Mouse (Mus musculus): ENCODE measurements around the gene Dclk2. TPM values are rescaled to one million over a fixed set of nuclear protein-coding genes. Genes with fewer than 3 reads are reported as not detected.

Gene Dclk2
- polyA plus RNA-seq, 1 experiment = 20.7 TPM

GRCm38 (mm10) chr3:86784051-86784450, 136.6 kb downstream of the Dclk2 start:
- no peak overlapping the region for H3K27ac ChIP-seq (ENCODE audit: insufficient read depth, low read length)
- H3K4me3 ChIP-seq (ENCODE audit: low read depth, low read length) = no peak overlapping the region
- TF ChIP-seq CTCF (IDR thresholded peaks at IDR 0.05; ENCODE audit: low read depth, low read length) = no peak
- TF ChIP-seq EP300 (IDR thresholded peaks at IDR 0.05; ENCODE audit: insufficient read depth, low read depth, low read length) = no peak
- no peak for TF ChIP-seq POLR2A (IDR thresholded peaks at IDR 0.05; ENCODE audit: insufficient read depth, low read length)
- no peaks in the 10 kb centered on the region for H3K9me3 ChIP-seq (replicated peaks; ENCODE audit: control insufficient read depth, insufficient read depth, low read length, poor library complexity, severe bottlenecking)
- no peaks in the 10 kb centered on the region for H3K36me3 ChIP-seq (ENCODE audit: control insufficient read depth, insufficient read depth, low read length, poor library complexity, severe bottlenecking)
- H3K9ac ChIP-seq (ENCODE audit: low read depth, poor library complexity, severe bottlenecking) = no peak overlapping the region
- no peaks in the 10 kb centered on the region for H3K4me1 ChIP-seq (ENCODE audit: control insufficient read depth, insufficient read depth, low read length)
- H3K27me3 ChIP-seq (ENCODE audit: control insufficient read depth, insufficient read depth, low read length, poor library complexity, severe bottlenecking) = no peaks in the 10 kb centered on the region

- H3K27me3 ChIP-seq (ENCODE audit: control insufficient read depth, insufficient read depth, low read length, poor library complexity, severe bottlenecking) = no peaks in the 10 kb centered on the region
- H3K9me3 ChIP-seq (replicated peaks; ENCODE audit: control insufficient read depth, insufficient read depth, low read length, poor library complexity, severe bottlenecking) = no peaks in the 10 kb centered on the region
- no peak overlapping the region for H3K4me3 ChIP-seq (ENCODE audit: low read depth, low read length)
- no peaks in the 10 kb centered on the region for H3K36me3 ChIP-seq (ENCODE audit: control insufficient read depth, insufficient read depth, low read length, poor library complexity, severe bottlenecking)
- H3K4me1 ChIP-seq (ENCODE audit: control insufficient read depth, insufficient read depth, low read length) = no peaks in the 10 kb centered on the region
- no peak overlapping the region for H3K27ac ChIP-seq (ENCODE audit: insufficient read depth, low read length)
- no peak for TF ChIP-seq POLR2A (IDR thresholded peaks at IDR 0.05; ENCODE audit: insufficient read depth, low read length)
- TF ChIP-seq CTCF (IDR thresholded peaks at IDR 0.05; ENCODE audit: low read depth, low read length) = peak; percentile 51
- TF ChIP-seq EP300 (IDR thresholded peaks at IDR 0.05; ENCODE audit: insufficient read depth, low read depth, low read length) = no peak
- H3K9ac ChIP-seq (ENCODE audit: low read depth, poor library complexity, severe bottlenecking) = no peak overlapping the region
Observed at GRCm38 (mm10) chr3:86779704-86780103, 140.9 kb downstream of the Dclk2 start.

- Histone ChIP-seq H3K9ac (ENCODE audit: low read depth, poor library complexity, severe bottlenecking) (no peak overlapping the region), H3K27ac (ENCODE audit: insufficient read depth, low read length) (no peak overlapping the region)
- TF ChIP-seq POLR2A (IDR thresholded peaks at IDR 0.05; ENCODE audit: insufficient read depth, low read length) = no peak
- TF ChIP-seq EP300 (IDR thresholded peaks at IDR 0.05; ENCODE audit: insufficient read depth, low read depth, low read length) = no peak
- TF ChIP-seq CTCF (IDR thresholded peaks at IDR 0.05; ENCODE audit: low read depth, low read length) = no peak
Observed at GRCm38 (mm10) chr3:86775444-86775828, 145.2 kb downstream of the Dclk2 start.

GRCm38 (mm10) chr3:86774566-86775443, 145.8 kb downstream of the Dclk2 start:
- H3K27ac ChIP-seq (ENCODE audit: insufficient read depth, low read length) = no peak overlapping the region

More at GRCm38 (mm10) chr3:86775444-86775828, 145.2 kb downstream of the Dclk2 start:
- no peaks in the 10 kb centered on the region for H3K27me3 ChIP-seq (ENCODE audit: control insufficient read depth, insufficient read depth, low read length, poor library complexity, severe bottlenecking)
- H3K4me3 ChIP-seq (ENCODE audit: low read depth, low read length) = no peak overlapping the region
- no peaks in the 10 kb centered on the region for H3K36me3 ChIP-seq (ENCODE audit: control insufficient read depth, insufficient read depth, low read length, poor library complexity, severe bottlenecking)
- no peaks in the 10 kb centered on the region for H3K9me3 ChIP-seq (replicated peaks; ENCODE audit: control insufficient read depth, insufficient read depth, low read length, poor library complexity, severe bottlenecking)
- no peaks in the 10 kb centered on the region for H3K4me1 ChIP-seq (ENCODE audit: control insufficient read depth, insufficient read depth, low read length)

GRCm38 (mm10) chr3:86768969-86769368, 151.7 kb downstream of the Dclk2 start:
- Histone ChIP-seq H3K4me1 (ENCODE audit: control insufficient read depth, insufficient read depth, low read length) (no peaks in the 10 kb centered on the region), H3K27ac (ENCODE audit: insufficient read depth, low read length) (no peak overlapping the region), H3K27me3 (ENCODE audit: control insufficient read depth, insufficient read depth, low read length, poor library complexity, severe bottlenecking) (no peaks in the 10 kb centered on the region), H3K4me3 (ENCODE audit: low read depth, low read length) (no peak overlapping the region), H3K36me3 (ENCODE audit: control insufficient read depth, insufficient read depth, low read length, poor library complexity, severe bottlenecking) (no peaks in the 10 kb centered on the region), H3K9ac (ENCODE audit: low read depth, poor library complexity, severe bottlenecking) (no peak overlapping the region), H3K9me3 (replicated peaks; ENCODE audit: control insufficient read depth, insufficient read depth, low read length, poor library complexity, severe bottlenecking) (no peaks in the 10 kb centered on the region)
- TF ChIP-seq POLR2A (IDR thresholded peaks at IDR 0.05; ENCODE audit: insufficient read depth, low read length) = no peak
- TF ChIP-seq CTCF (IDR thresholded peaks at IDR 0.05; ENCODE audit: low read depth, low read length) = no peak
- TF ChIP-seq EP300 (IDR thresholded peaks at IDR 0.05; ENCODE audit: insufficient read depth, low read depth, low read length) = no peak

More at GRCm38 (mm10) chr3:86774566-86775443, 145.8 kb downstream of the Dclk2 start:
- Histone ChIP-seq H3K4me3 (ENCODE audit: low read depth, low read length) (no peak overlapping the region), H3K9ac (ENCODE audit: low read depth, poor library complexity, severe bottlenecking) (no peak overlapping the region), H3K27me3 (ENCODE audit: control insufficient read depth, insufficient read depth, low read length, poor library complexity, severe bottlenecking) (no peaks in the 10 kb centered on the region), H3K9me3 (replicated peaks; ENCODE audit: control insufficient read depth, insufficient read depth, low read length, poor library complexity, severe bottlenecking) (no peaks in the 10 kb centered on the region), H3K4me1 (ENCODE audit: control insufficient read depth, insufficient read depth, low read length) (no peaks in the 10 kb centered on the region), H3K36me3 (ENCODE audit: control insufficient read depth, insufficient read depth, low read length, poor library complexity, severe bottlenecking) (no peaks in the 10 kb centered on the region)
- no peak for TF ChIP-seq EP300 (IDR thresholded peaks at IDR 0.05; ENCODE audit: insufficient read depth, low read depth, low read length)
- TF ChIP-seq CTCF (IDR thresholded peaks at IDR 0.05; ENCODE audit: low read depth, low read length) = no peak
- no peak for TF ChIP-seq POLR2A (IDR thresholded peaks at IDR 0.05; ENCODE audit: insufficient read depth, low read length)

- H3K9ac ChIP-seq (ENCODE audit: low read depth, poor library complexity, severe bottlenecking) = no peak overlapping the region
- no peaks in the 10 kb centered on the region for H3K27me3 ChIP-seq (ENCODE audit: control insufficient read depth, insufficient read depth, low read length, poor library complexity, severe bottlenecking)
Observed at GRCm38 (mm10) chr3:86768553-86768952, 152.1 kb downstream of the Dclk2 start.

More at GRCm38 (mm10) chr3:86768553-86768952, 152.1 kb downstream of the Dclk2 start:
- Histone ChIP-seq H3K36me3 (ENCODE audit: control insufficient read depth, insufficient read depth, low read length, poor library complexity, severe bottlenecking) (no peaks in the 10 kb centered on the region), H3K9me3 (replicated peaks; ENCODE audit: control insufficient read depth, insufficient read depth, low read length, poor library complexity, severe bottlenecking) (no peaks in the 10 kb centered on the region), H3K27ac (ENCODE audit: insufficient read depth, low read length) (no peak overlapping the region), H3K4me1 (ENCODE audit: control insufficient read depth, insufficient read depth, low read length) (no peaks in the 10 kb centered on the region), H3K4me3 (ENCODE audit: low read depth, low read length) (no peak overlapping the region)
- no peak for TF ChIP-seq POLR2A (IDR thresholded peaks at IDR 0.05; ENCODE audit: insufficient read depth, low read length)
- no peak for TF ChIP-seq EP300 (IDR thresholded peaks at IDR 0.05; ENCODE audit: insufficient read depth, low read depth, low read length)
- no peak for TF ChIP-seq CTCF (IDR thresholded peaks at IDR 0.05; ENCODE audit: low read depth, low read length)
